ENCODE assay signal across 22 mouse cellular contexts in the genomic region with DNA sequence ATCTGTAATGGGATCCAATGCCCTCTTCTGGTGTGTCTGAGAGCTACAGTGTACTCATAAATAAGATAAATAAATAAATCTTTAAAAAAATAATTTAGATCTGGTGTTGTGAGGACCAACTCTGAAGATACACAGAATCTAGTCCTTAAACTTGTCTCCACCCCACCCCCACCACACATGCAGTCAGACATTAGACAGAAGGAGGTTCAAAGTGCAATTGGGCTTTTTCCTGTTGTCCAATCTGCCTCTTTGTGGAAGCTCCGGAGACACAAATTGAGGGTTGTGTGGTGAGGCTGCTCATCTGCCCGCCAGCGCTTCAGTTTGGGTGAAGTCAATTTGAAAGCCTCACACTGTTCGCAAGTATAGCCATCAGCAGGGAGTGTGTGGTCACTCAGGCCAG.
DNase-seq lines count a peak whose midpoint lies in the region; ATAC-seq and TF ChIP-seq lines count a peak whose summit lies in the region.
"Had no signal": no experiment of that assay in that cellular context is flagged by ENCODE, and none has a peak within 500 bp of the region (broad histone marks: within the 10 kb centered on the region; RNA-seq: fewer than 3 reads in every experiment).

No protein-coding gene starts in this region.

- no peak for DNase-seq in layer of hippocampus, adult 2 months (ENCODE audit: low spot score in 2 of 2)
- no peak for DNase-seq in layer of hippocampus, adult 18-20 months (ENCODE audit: low spot score in 2 of 2)
- no peak for DNase-seq in lung, postnatal 25 days (ENCODE audit: low spot score)
- peak; percentile 16 for DNase-seq in yolk sac, embryonic 10.5 days (ENCODE audit: low spot score)
- DNase-seq in retina, postnatal 1 day, result no peak
- DNase-seq: adrenal gland, adult 2 months; adrenal gland, postnatal 14 days; cerebellum, adult 11 months; cerebellum, adult 2 months; cerebellum, adult 9-11 months; cerebellum, postnatal 25 days; forebrain, postnatal 0 days; gastrocnemius, adult 2 months; gastrocnemius, postnatal 14 days; heart, adult 11 months had no signal

- no peak overlapping the region for H3K27ac ChIP-seq in layer of hippocampus, adult 2 months
- peak overlapping the region; percentile 25; the same call in 1 of the 2 replicates for H3K27ac ChIP-seq in lung, embryonic 16.5 days (ENCODE audit: low read length)
- H3K27ac ChIP-seq: embryonic facial prominence, embryonic 12.5 days; embryonic facial prominence, embryonic 15.5 days; gastrocnemius, adult 2 months; hindbrain, embryonic 12.5 days had no signal

- no peaks in the 10 kb centered on the region for H3K9me3 ChIP-seq in lung, embryonic 16.5 days (ENCODE audit: control insufficient read depth, low read length)
- H3K9me3 ChIP-seq: embryonic facial prominence, embryonic 12.5 days; embryonic facial prominence, embryonic 15.5 days; hindbrain, embryonic 12.5 days had no signal

- 92% methylated on average over 4 of the region's 4 CpGs for WGBS in lung, embryonic 16.5 days

- ATAC-seq in lung, embryonic 16.5 days (ENCODE audit: low read depth), result no peak
- ATAC-seq: CD4-positive, CD25-positive, alpha-beta regulatory T cell, adult 4 months; forebrain, embryonic 14.5 days; forebrain, postnatal 0 days had no signal

- H3K4me3 ChIP-seq in layer of hippocampus, adult 2 months, result no peak overlapping the region
- H3K4me3 ChIP-seq in lung, embryonic 16.5 days (ENCODE audit: low read length), result no peak overlapping the region
- H3K4me3 ChIP-seq: embryonic facial prominence, embryonic 12.5 days; embryonic facial prominence, embryonic 15.5 days; gastrocnemius, adult 2 months; hindbrain, embryonic 12.5 days had no signal

- no peak overlapping the region for H3K9ac ChIP-seq in lung, embryonic 16.5 days (ENCODE audit: low read length)
- H3K9ac ChIP-seq: embryonic facial prominence, embryonic 12.5 days; embryonic facial prominence, embryonic 15.5 days; forebrain, postnatal 0 days; hindbrain, embryonic 12.5 days had no signal

- H3K36me3 ChIP-seq in lung, embryonic 16.5 days (ENCODE audit: control insufficient read depth, insufficient read depth, low read length), result 0 out of 2 replicates have a peak, but pooled peaks cover 3% of the 10 kb centered on the region
- H3K36me3 ChIP-seq: embryonic facial prominence, embryonic 12.5 days; embryonic facial prominence, embryonic 15.5 days; hindbrain, embryonic 12.5 days had no signal

- H3K4me2 ChIP-seq in lung, embryonic 16.5 days (ENCODE audit: low read depth, low read length), result no peak overlapping the region
- H3K4me2 ChIP-seq: embryonic facial prominence, embryonic 12.5 days; embryonic facial prominence, embryonic 15.5 days; heart, embryonic 11.5 days; hindbrain, embryonic 12.5 days had no signal

- peak; percentile 26; the same call in 1 of the 2 replicates for TF ChIP-seq CTCF in layer of hippocampus, adult 2 months (conservative IDR thresholded peaks at IDR 0.05)

- H3K4me1 ChIP-seq in lung, embryonic 16.5 days (replicated peaks; ENCODE audit: control insufficient read depth, insufficient read depth, low read length), result peaks cover 39% of the 10 kb centered on the region

- H3K27me3 ChIP-seq in lung, embryonic 16.5 days (ENCODE audit: control insufficient read depth, insufficient read depth, low read depth, low read length), result no peaks in the 10 kb centered on the region
- H3K27me3 ChIP-seq: embryonic facial prominence, embryonic 12.5 days; embryonic facial prominence, embryonic 15.5 days; hindbrain, embryonic 12.5 days had no signal
